Mouse (Mus musculus): Measurements from ENCODE around the gene Nin. TPM values are rescaled to one million over a fixed set of nuclear protein-coding genes. Genes with fewer than 3 reads are reported as not detected.
"Not testable (repeated sequence)": the region's sequence is repeated elsewhere in the genome, so short reads cannot be mapped to it uniquely, and the experiment has no call there.

The Nin gene
- 10 to 100 TPM; 54.0 to 66.9 TPM for total RNA-seq (2021)
- long read RNA-seq, experiment 1, full-length matches to known transcripts: 1 of 24 reads
- long read RNA-seq, experiment 1, partial matches to known transcripts: 5 of 24 reads
- long read RNA-seq, experiment 1, other reads (novel, unspliced or antisense): 18 of 24 reads
- long read RNA-seq, experiment 2, partial matches to known transcripts: 3 of 9 reads
- long read RNA-seq, experiment 2, other reads (novel, unspliced or antisense): 6 of 9 reads

DNA sequence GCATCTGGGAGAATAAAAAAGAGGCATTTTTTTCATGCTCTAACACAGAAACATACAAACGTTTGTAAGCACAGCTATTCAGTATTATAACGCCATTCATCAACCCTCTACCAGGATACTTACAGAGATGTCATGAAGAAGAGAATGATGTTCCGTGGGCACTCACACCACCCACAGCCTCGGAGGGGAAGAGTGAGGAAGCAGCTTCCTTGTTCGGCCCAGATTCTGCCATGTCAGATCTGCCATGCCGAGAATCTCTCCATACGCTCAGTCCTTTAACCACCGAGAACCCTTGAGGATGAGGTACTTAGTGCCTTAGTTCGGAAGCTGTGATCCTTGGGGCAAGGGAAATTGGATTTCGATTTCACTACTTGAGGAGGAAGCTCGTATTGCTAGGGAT lies at the start of gene Nin:
TSS of gene Nin (minus strand) at position 367 of the 400 bp plus-strand sequence.
- peak; percentile 23 to 49 for DNase-seq (ENCODE audit: low spot score in 2 of 2)

DNA sequence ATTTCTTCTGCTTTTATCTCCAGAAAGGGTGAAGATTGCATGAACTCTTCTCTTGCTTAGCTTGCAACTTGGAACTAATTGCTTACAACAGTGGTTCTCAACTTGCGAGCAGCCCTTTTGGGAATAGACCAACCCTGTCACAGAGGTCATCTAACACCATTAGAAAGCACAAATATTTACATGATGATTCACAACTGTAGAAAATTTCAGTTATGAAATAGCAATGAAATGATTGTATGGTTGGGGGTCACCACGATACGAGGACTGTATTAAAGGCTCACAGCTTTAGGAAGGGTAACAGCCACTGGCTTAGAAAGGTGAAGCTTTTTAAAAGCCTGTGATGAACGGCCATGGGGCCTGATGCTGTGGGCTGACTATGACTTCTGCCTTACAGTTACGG lies 47.5 kb upstream of the Nin start:
- DNase-seq (ENCODE audit: low spot score in 2 of 2): no peak

DNA sequence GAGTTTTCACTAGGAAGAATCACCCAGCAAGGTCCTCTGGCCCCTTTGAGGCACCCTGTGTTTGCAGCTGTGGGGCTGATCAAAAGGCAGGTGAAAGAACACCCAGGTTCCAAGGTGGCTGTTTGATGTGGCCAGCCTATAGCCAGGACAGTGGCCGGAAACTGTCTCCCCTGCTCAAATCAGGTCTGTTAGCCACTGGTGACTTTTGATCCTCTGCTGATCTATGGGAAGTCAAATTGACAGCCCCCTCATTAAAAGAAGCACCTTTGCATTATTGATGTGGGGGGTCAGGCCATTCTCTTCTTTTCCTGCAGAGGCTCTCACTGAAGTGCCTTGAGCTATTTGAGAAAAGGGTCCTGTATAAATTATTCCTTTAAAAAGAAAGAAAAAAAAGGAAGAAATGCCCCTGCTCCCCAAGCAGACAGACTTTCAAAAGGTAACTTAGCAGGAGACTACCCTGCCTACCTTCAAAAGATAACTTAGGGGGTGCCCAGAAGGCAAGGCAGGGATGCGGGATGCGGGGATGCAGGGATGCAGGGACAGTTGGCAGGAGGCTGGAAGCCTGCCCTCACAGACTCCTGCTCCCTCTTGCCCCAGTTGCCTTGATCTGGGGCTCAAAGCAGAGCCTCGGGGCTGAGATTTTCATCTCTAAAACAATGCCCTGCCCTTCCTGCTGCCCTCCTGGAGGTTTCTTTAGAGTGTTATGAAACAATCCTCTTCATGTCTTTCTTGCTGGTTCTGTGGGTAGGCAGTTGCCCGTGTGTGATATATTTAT lies 44.0 kb upstream of the Nin start:
- DNase-seq (ENCODE audit: low spot score in 2 of 2): no peak

DNA sequence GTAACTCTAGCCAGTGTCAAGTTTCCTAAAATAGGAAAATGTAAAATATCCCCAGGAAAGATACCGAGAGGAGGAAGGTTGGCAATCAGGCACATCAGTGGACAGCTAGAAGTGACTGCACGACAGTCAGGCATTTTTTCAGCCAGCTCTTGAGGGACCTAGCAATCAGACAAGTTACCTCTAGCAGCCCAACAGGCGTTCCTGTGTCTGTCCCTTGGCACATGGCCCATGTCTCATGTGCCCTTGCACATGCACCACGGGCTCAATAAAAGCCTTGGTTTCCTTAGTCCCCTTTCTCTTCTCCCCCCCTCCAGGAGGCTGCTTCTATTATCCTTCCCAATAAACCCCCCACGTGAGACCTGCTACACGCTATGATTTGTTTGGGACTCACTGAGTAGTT lies 42.7 kb upstream of the Nin start:
- no peak for DNase-seq (ENCODE audit: low spot score in 2 of 2)

DNA sequence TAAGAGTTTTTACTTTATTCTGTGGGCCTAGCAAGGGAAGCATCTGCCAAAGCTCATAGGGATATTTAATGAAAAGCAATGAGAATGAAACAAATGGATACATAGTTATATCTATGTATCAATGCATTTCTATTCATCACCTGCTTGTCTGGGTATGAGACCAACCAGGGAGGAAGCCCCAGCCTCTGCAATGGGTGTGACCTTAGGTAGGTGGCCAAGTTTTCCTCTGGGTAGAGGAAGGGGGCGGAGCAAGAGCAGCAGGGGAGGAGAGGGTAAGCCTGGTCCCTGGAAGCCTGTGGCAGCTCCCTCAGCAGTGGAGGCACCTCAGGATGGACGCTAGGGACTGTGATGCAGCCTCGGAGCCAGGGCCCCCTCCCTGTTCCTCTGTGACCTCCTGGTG lies 40.3 kb upstream of the Nin start, which contains the start of gene Abhd12b:
TSS of gene Abhd12b (plus strand) at position 301 of the 400 bp plus-strand sequence.
- DNase-seq (ENCODE audit: low spot score in 2 of 2): no peak

DNA sequence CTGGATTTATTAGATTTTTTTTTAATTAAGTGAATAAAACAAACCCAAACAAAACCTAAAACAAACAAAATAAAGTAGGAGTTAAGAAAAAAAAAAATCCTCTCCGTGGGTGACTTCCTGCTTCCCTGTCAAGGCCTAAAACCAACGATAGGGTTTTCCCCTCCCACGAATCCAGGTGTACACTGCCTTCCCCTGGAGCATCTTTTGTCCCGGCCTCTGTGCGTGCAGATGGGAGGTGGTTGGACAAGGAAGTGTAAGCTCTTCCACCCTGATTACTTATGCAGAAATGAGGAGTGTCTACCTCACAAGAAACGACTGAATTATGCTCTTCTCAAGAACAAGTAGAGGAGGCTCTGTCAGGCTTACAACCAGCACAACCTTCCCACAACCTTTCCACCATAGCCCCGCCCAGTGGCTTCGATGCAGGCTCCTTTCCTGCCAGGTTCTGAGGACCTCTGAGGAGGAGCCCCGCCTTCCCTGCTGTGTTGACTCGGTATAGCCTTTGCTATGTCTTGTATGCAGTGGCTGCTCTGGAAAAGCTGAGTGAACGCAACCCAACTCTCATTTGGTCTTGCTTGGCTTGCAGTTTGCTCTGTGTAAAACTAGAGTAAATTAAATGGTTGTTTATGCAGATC lies 35.2 kb upstream of the Nin start:
- no peak for DNase-seq (ENCODE audit: low spot score in 2 of 2)

DNA sequence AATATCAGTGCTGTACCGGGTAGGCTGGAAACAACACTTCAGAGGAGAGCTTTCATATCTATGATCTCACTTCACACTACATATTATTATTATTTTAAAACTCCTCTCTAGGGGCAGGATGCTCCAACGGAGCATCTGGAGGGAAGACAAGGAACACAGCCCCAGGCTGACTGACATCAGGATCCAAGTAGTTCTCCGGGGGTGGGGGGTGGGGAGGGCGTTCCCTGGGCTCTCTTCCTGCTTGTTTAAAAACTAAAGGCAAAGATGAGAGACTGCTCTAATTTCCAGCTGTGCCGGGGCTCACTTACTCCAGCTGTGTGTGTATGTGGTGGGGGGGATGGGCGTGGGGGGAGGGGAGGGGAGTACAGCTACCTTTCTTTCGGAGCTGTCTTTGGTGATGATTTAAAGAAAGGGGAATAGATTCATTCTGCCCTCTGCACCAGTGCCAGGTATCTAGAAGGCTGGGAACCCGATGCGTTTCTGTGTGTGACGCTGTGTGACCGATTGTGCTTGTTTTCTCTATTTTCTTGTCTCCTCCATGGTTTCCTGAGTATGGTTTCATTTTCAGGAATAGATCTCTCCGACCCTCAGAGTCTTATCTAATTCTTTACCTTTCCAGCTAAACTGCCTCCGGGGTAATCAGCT lies 34.6 kb upstream of the Nin start:
- DNase-seq (ENCODE audit: low spot score in 2 of 2): no peak

DNA sequence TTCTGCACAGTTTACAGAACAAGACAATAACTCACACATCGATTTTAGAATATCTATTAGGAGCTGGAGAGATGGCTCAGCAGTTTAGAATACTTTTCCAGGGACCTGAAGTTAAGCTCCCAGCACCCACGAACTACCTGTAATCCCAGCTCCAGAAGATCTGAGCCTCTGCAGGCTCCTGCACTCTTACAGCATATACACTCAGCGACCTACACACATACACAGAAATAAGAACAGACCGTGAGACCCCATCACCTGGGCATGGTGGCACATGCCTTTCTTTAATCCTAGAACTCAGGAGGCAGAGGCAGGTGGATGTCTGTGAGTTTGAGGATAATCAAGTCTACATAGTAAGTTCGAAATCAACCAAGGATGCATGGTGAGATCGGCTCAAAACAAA lies 32.1 kb upstream of the Nin start:
- DNase-seq (ENCODE audit: low spot score in 2 of 2): no peak

DNA sequence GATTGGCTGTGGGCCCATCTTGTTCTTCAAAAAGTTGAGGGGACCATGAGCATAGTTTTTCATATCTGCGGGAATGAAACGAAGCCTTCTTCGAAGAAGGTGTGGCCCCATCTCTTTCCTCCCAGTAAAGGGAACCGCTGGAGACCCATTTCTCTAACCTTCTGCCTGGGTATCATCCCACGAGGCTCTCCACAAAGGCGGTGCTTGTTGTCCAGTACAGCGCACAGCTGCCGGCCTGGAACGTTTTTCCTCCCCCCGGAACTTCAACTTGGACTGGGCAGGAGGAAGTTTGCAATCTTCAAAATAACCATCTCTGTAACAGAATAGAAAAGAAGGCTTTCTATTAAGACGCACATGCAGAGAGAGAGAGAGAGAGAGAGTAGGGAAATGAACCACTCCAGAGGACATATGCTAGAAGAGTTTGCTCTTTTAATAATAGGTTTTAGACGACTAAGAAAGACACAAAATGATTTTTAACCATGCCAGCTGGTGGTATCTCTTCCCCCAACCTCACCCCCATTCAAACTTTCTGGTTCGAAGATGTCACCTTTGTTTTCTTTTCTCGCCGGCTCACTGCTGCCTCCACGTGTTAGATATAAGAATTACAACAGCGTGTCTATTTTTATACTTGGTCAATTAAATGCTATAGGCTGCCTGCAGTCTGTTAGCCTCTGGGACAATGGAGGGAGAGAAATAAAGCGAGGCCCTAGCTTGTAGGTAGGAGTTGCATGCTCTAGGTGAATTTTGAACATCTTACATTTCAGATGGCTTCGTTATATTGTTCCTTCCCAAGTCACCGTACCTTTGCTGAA lies 31.3 kb upstream of the Nin start:
- peak; percentile 53 to 69 for DNase-seq (ENCODE audit: low spot score in 2 of 2)

DNA sequence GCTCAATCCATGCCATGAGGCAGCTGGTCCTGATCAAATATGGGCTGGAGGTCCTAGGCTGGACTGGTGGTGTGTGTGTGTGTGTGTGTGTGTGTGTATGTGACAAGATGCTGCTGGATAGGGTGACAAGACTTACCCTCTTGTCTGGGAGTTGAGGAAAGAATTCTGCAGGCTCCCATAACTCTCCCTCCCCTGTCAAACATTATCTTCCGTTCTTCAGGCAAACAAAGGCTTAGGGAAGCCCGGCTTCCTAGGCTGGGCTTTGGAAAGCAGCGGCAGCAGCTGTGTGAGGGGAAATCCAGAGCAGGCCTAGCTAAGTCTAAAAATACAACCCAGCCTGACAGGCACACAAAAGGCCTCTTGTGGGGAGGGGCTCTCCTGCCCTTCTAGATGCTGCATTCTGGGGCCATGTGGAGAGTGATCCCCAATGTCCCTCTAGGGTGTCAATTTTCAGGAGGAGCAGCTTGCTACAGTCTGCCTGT lies 30.6 kb upstream of the Nin start:
- DNase-seq (ENCODE audit: low spot score in 2 of 2): not testable (repeated sequence)

DNA sequence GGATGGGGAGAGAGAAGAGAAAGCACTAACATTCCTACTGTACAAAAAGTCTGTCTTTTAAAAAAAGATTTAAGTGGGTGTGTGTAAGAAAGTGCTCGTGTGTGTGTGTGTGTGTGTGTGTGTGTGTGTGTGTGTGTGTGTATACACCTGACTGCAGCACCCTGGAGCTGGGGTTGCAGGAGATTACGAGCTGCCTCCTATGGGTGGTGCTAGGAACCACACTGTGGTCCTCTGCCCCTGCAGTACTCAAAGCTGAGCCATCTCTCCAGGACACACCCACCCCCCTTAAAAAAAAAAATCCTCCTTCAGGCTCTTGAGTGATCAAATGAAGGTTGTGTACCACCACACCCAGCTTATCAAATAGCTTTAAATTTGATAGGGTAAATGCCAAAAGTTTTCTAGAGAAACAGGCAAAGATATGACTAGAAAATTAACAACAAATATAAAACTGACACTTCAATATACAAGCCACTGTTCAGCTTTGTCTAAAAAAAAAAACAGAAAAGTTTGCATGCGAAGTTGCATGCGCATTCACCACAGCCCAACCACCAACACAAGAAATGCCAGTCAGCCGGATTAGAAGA lies 27.6 kb upstream of the Nin start:
- DNase-seq (ENCODE audit: low spot score in 2 of 2): no peak

DNA sequence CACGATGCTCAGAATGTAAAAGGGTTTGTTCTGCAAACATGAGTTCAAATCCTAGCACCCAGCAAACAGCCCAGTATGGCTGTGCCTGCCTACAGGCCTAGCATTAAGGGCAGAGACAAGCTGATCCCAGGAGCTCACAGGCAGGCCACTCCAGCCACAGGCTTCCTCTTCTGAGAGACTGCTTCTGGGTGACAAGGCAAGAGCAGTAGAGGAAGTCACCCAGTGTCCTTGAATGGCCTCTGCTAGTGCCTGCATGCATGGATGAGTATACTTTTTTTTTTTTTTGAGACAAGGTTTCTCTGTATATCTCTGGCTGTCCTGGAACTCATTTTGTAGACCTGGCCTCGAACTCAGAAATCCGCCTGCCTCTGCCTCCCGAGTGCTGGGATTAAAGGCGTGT lies 27.0 kb upstream of the Nin start:
- DNase-seq (ENCODE audit: low spot score in 2 of 2): no peak

DNA sequence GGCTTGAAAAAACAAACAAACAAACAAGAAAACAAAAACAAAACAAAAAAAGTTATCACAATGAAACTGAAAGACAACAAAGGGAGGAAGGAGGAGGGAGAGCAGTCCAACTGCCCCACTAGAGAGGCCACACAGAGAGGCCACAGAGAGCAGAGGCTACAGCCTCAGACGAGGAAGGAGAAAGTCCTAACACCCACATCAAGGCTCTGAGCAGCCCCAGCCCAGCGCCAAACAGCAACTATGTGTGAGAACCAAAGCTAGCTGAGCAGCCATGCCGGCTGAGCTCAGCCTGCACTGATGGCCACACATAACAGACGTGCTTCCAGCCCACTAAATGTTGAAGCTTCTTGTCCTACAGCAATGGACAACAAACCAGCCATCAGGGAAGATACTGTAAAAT lies 26.4 kb upstream of the Nin start:
- no peak for DNase-seq (ENCODE audit: low spot score in 2 of 2)

DNA sequence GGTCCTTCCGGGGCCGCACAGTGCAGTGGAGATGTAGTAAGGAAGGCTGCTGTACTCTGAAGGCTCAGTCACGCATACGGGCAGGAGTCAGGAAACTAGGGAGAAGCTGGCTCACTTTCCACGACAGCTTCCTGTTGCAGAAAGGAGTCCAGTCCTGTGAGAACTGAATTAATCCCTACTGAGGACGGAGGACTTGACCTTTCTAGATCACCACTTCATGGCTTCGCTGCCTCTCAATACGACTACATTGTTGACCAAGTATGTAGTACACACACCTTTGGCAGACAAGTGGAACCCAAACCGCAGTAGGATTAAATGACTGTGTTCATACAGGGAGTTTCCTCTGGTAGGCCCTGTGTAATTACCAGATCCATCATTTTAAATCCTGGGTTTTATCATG lies 24.1 kb upstream of the Nin start:
- DNase-seq (ENCODE audit: low spot score in 2 of 2): no peak

DNA sequence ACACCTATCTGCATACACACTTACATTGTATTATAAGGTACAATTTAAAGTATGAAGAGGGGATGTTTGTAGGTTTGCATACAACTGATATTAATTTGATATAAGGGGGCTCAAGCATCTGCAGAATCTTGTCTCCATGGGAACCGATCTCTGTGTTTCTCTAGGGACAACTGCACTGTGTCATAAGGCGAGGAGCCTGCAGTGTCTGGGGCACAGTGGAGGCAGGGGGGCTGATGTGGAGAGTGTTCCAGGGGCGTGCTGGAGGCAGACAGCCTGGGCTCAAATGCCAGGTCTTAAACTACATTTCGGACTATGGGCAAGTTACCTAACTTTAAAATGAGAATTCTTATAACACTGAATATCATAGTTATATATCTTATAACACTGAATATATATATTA lies 23.6 kb upstream of the Nin start:
- DNase-seq (ENCODE audit: low spot score in 2 of 2): no peak

DNA sequence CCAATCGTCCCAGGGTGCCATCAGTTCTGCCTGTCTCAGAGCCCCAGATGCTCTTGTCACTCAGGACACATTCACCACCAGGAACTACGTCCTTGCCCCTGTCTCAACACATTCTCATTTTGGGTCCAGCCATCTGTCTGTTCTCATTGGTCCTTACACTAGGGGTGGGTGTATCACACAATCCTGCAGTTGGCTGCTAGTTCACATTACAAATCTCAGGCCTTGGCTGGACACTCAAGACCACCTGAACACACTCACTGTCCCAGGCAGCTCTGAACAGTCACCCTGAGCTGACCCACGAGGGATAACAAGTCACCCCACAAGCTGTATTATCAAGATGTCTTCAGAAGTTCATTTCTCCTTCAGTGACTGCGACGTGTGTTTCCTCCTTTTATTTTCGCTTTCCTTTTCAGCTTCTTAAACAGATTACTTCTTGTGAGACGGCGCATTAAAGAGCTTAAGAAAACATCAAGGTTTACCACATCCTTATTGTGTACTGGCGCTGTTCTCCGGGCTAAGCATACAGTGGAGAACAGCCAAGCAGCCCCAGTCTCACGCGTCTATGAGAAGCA lies 22.8 kb upstream of the Nin start:
- DNase-seq (ENCODE audit: low spot score in 2 of 2): no peak

DNA sequence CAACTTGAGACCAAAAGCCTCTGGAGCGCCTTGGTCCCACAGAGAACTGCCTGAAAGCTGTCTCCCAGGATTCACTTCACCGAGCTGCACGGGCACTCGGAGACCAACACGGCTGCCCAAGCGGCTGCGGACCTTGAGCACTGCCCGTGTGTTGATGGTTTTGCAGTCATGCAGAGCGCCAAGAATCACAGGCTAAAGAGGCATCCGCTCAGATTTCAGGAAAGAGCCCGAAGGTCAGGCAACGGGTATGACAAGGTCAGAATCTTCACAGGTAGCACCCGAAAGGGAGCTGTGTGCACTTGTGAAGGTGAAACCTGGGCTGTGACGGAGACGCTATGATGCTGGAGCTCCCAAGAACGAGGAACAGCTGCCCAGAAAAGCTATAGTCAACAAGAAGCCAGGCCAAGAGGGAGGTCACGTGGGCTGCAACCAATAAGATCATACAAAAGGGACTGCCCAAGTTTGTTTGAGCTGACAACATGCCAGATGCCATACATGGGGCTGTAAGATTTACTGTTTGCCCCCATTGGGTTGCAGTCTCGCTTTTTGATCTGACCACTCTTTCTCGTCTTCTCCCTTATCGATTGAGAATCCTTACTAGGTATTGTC lies 21.2 kb upstream of the Nin start:
- DNase-seq (ENCODE audit: low spot score in 2 of 2): no peak

DNA sequence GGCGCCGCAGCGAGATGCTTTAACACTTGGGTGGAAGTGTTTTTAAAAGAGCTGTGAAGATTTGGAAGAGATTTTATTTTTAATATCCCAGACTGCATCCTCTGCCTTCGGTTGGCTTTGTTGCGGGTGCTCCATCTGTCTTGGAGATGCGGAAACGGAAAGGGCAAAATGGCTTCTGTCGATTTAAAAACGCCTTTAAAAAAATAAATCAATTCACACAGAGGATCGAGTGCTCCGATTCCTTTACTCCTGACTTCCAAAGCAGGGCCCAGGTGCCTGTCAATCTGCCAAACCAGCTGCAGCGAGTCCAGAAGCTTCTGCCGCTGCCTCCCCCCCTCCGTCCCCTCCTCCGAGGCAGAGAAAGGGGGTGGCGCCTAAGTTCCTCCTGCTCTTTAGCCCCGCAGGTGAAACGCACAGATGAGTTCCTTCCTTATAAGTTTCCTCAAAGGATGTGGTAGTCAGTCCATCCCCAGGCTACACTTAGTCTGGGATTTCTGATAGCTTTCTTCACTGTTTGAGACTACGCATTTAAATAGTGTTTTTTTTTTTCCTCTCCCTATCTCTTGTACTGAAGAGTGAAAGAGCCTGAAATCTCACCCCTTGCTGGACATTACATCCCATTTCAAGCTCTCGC lies 17.6 kb upstream of the Nin start:
- DNase-seq (ENCODE audit: low spot score in 2 of 2): peak; percentile 33 to 40

DNA sequence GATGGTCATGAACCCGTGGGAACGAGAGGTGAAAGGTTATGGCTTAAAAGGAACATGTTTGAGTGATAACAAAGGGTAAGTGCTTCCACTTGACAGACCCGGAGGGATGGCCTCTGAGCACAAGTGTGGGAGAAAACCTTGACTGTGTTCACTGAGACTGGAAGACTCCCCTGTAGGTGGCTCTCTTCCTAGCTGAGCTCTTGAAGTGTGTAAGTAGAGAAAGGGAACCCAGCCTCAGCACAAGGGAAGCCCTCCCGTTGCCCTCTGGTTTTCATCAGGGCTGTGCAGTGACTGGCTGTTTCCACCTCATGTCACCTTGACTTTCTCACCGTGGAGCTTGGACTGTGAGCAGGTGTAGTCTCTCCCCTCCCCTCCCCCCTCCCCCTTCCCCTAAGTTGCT lies 15.6 kb upstream of the Nin start:
- no peak for DNase-seq (ENCODE audit: low spot score in 2 of 2)

Measured in left cerebral cortex, adult 18-20 months (tissue).